Mouse (Mus musculus): ENCODE measurements around the gene Ak1. TPM values are rescaled to one million over a fixed set of nuclear protein-coding genes. Genes with fewer than 3 reads are reported as not detected.

Ak1 gene
- polyA plus RNA-seq, 1 experiment: 0.08 TPM

DNA sequence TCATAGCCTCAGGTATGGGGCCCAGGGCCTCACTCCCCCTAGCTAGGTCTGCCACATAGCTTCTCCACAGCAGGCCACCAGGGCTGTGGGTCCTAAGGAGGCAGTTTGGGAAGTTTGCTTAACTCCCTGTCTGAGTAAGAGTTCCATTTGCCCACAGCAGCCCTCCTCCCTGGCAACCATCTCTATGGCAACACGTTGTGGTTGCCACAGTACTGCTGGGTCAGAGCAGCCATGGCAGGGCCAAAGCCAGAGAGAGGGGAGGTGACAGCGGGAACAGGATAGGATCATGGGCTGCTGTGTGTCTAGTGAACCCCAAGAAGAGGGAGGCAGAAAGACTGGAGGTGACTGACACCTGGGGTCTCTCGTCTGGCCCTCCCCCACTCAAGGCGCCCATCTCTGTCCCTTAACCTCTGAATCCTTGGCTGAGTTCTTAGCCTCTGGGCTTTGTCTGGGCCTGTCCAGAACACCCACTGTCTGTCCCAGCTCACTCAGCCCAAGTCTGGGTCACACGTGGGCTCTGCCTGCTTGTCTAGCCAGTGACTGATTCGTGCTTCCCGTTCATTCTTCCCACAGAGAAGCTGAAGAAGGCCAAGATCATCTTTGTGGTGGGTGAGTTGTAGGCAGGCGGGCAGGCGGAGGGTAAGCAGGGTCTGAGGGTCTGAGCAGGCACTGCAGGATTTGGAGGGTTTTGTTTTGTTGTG lies 7.9 kb downstream of the Ak1 start:
- TF ChIP-seq GATA1 (IDR thresholded peaks at IDR 0.05; ENCODE audit: low read length): no peak
- TF ChIP-seq TAL1 (IDR thresholded peaks at IDR 0.05; ENCODE audit: low read length): no peak
- H3K4me1 ChIP-seq (ENCODE audit: control insufficient read depth): peaks cover 24% of the 10 kb centered on the region
- H3K4me3 ChIP-seq (replicated peaks): no peak overlapping the region

DNA sequence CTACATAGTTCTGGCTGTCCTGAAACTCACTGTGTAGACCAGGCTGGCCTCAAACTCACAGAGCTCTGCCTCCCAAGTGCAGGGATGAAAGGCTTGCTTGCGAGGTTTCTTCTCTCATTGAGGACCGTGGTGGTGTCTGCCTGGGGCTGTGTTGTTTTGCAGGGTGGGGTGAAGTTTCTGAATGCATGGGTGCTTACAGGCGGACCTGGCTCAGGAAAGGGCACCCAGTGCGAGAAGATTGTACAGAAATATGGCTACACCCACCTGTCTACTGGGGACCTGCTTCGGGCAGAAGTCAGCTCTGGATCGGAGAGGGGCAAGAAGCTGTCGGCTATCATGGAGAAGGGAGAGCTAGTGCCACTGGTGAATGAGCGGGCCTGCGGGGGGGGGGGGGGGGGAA lies 8.5 kb downstream of the Ak1 start:
- no peaks in the 10 kb centered on the region for H3K27me3 ChIP-seq (ENCODE audit: control insufficient read depth)
- H3K36me3 ChIP-seq (ENCODE audit: control insufficient read depth): no peaks in the 10 kb centered on the region
- H3K9me3 ChIP-seq (ENCODE audit: control insufficient read depth, low read length): no peaks in the 10 kb centered on the region
- peaks cover 17% of the 10 kb centered on the region for H3K4me1 ChIP-seq (ENCODE audit: control insufficient read depth)
- TF ChIP-seq GATA1 (IDR thresholded peaks at IDR 0.05; ENCODE audit: low read length) (no peak), TAL1 (IDR thresholded peaks at IDR 0.05; ENCODE audit: low read length) (no peak)
- no peak overlapping the region for H3K4me3 ChIP-seq (replicated peaks)

More for the DNA sequence above, 7.9 kb downstream of the Ak1 start:
- no peaks in the 10 kb centered on the region for H3K36me3 ChIP-seq (ENCODE audit: control insufficient read depth)
- no peaks in the 10 kb centered on the region for H3K27me3 ChIP-seq (ENCODE audit: control insufficient read depth)
- no peaks in the 10 kb centered on the region for H3K9me3 ChIP-seq (ENCODE audit: control insufficient read depth, low read length)

DNA sequence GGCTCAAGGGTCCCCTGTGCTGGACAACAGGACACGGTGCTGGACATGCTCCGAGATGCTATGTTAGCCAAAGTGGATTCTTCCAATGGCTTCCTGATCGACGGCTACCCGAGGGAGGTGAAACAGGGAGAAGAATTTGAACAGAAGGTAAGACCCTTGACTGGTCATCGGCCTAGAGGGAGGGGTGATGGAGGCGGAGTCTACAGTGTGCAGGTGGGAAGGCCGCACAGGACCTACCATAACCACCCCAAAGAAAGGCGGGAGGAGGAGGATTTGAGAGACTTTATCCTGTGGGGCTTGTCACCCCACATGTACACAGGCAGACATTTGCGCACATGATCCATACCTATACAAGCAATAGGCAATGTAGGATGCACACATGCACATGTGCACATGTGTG lies 9.5 kb downstream of the Ak1 start:
- no peaks in the 10 kb centered on the region for H3K9me3 ChIP-seq (ENCODE audit: control insufficient read depth, low read length)
- H3K27me3 ChIP-seq (ENCODE audit: control insufficient read depth): no peaks in the 10 kb centered on the region
- H3K4me1 ChIP-seq (ENCODE audit: control insufficient read depth): peaks cover 8% of the 10 kb centered on the region; the same call in 1 of the 2 replicates
- no peaks in the 10 kb centered on the region for H3K36me3 ChIP-seq (ENCODE audit: control insufficient read depth)
- TF ChIP-seq GATA1 (IDR thresholded peaks at IDR 0.05; ENCODE audit: low read length) (no peak), TAL1 (IDR thresholded peaks at IDR 0.05; ENCODE audit: low read length) (no peak)
- no peak overlapping the region for H3K4me3 ChIP-seq (replicated peaks)

DNA sequence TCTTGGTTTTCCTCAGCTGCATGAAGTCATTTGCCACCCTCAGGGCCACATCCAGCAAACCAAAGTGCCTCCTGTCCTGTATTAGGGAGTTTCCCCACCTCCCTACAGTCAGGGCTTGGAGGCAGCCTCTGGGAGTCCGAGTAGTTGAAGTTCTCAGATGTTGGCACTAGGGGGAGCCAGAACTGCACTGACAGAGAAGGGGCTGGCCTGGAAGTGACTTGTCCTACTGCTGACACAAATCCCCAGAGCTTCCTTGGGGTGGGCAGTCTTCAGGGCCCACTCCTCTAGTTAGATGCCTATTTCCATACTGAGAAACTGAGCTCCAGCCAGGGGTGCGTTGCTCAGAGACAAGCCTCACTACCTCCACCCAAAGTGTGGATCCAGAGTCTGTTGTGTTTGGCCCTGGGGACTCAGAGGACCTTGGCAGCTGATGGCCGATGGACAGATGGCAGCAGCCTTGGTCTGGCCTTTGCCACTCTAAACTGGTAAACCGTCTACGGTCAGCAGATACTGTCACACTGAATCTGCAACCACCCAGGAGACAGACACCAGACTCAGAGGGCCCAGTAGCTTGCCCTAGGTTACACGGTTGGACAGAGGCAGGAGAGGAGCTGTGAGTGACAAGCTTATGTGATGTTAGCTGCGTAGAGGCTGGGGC lies 10.3 kb downstream of the Ak1 start:
- Histone ChIP-seq H3K4me1 (ENCODE audit: control insufficient read depth) (peaks cover 6% of the 10 kb centered on the region; the same call in 1 of the 2 replicates), H3K27me3 (ENCODE audit: control insufficient read depth) (no peaks in the 10 kb centered on the region), H3K4me3 (replicated peaks) (no peak overlapping the region), H3K36me3 (ENCODE audit: control insufficient read depth) (no peaks in the 10 kb centered on the region), H3K9me3 (ENCODE audit: control insufficient read depth, low read length) (no peaks in the 10 kb centered on the region)
- TF ChIP-seq GATA1 (IDR thresholded peaks at IDR 0.05; ENCODE audit: low read length): no peak
- no peak for TF ChIP-seq TAL1 (IDR thresholded peaks at IDR 0.05; ENCODE audit: low read length)

DNA sequence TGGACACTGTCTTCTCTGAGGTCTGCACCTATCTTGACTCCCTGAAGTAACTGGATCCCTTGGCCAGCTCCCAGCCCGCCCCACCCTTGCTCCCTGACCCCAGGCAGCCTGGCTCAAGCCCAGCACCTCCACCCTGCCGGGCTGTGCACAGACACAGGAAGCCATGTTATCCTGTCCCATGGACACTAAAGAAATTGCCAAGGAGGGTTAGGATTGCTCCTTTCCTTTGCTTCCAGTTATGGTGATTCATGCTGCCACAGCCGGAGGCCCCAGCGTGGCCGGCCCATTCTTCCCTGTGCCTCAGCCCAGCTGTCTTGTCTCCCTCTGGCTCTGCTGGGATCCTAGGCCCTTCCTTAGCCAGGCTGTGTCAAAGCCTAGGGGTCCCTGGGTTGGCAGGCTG lies 12.1 kb downstream of the Ak1 start:
- H3K27me3 ChIP-seq (ENCODE audit: control insufficient read depth): no peaks in the 10 kb centered on the region
- no peaks in the 10 kb centered on the region for H3K9me3 ChIP-seq (ENCODE audit: control insufficient read depth, low read length)
- H3K4me3 ChIP-seq (replicated peaks): no peak overlapping the region
- no peak for TF ChIP-seq TAL1 (IDR thresholded peaks at IDR 0.05; ENCODE audit: low read length)
- H3K4me1 ChIP-seq (ENCODE audit: control insufficient read depth): peaks cover 6% of the 10 kb centered on the region
- no peaks in the 10 kb centered on the region for H3K36me3 ChIP-seq (ENCODE audit: control insufficient read depth)

DNA sequence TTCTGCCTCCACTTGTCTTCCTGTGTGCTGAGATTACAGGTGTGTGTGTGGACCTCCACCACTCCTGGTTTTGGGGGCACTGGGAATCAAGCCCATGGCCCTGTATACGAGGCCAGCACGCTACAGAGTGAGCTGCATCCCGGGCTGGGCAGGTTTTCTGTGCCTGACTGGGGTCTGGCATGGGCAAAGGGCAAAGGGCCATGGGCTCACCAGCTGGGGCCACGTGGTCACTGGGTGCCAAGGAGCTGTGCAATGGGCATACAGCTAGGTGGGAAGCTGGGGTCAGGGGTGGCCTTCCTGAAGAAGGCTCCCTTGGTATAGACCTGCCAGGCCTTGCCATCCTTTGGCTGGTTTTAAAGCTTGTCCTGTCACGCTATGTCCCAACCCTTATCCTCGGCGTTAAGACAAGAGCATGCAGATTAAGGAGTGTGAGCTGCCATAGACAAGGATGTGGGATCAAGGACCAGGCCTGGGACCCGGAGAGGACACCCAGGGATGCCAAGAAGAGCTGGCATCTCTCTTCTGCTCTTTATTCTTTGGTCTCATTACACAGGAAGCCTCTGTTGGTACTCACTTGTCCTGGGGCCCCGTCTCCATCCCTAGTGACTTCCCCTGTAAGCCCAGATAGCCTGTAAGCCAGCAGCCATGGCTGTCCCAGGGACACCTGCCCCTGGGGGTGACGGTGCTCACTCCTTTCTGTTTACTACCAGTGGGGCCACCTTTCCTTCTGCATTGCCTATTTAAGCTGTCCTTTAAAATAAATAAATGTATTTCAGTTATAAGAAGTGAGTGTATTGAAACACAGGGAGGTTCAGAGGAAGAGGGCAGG lies 12.9 kb downstream of the Ak1 start:
- no peaks in the 10 kb centered on the region for H3K36me3 ChIP-seq (ENCODE audit: control insufficient read depth)
- no peaks in the 10 kb centered on the region for H3K27me3 ChIP-seq (ENCODE audit: control insufficient read depth)
- H3K9me3 ChIP-seq (ENCODE audit: control insufficient read depth, low read length): no peaks in the 10 kb centered on the region
- no peak overlapping the region for H3K4me3 ChIP-seq (replicated peaks)
- TF ChIP-seq GATA1 (IDR thresholded peaks at IDR 0.05; ENCODE audit: low read length): no peak
- no peak for TF ChIP-seq TAL1 (IDR thresholded peaks at IDR 0.05; ENCODE audit: low read length)
- peaks cover 5% of the 10 kb centered on the region for H3K4me1 ChIP-seq (ENCODE audit: control insufficient read depth)

DNA sequence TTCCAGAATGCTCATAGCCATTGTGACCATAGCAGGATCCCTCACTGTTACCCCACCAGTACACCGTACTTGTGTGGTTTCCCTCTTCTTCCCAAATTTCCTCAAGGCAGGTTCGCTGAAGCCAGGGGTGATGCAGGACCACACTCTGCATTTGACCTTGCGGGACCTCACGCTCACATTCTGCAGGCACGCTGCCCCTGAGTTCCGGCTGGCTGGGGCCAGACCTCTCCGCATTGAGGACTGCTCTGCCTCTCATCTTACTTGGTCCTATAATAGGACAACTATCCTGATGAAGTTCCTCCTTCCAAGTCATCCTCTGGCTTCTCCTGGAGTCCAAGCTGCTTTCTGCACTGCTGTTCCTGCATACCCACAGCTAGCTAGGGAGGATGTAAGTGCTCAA lies 15.1 kb downstream of the Ak1 start:
- Histone ChIP-seq H3K27me3 (ENCODE audit: control insufficient read depth) (no peaks in the 10 kb centered on the region), H3K4me3 (replicated peaks) (no peak overlapping the region), H3K9me3 (ENCODE audit: control insufficient read depth, low read length) (no peaks in the 10 kb centered on the region), H3K36me3 (ENCODE audit: control insufficient read depth) (no peaks in the 10 kb centered on the region), H3K4me1 (ENCODE audit: control insufficient read depth) (peaks cover 10% of the 10 kb centered on the region)
- TF ChIP-seq TAL1 (IDR thresholded peaks at IDR 0.05; ENCODE audit: low read length): no peak

DNA sequence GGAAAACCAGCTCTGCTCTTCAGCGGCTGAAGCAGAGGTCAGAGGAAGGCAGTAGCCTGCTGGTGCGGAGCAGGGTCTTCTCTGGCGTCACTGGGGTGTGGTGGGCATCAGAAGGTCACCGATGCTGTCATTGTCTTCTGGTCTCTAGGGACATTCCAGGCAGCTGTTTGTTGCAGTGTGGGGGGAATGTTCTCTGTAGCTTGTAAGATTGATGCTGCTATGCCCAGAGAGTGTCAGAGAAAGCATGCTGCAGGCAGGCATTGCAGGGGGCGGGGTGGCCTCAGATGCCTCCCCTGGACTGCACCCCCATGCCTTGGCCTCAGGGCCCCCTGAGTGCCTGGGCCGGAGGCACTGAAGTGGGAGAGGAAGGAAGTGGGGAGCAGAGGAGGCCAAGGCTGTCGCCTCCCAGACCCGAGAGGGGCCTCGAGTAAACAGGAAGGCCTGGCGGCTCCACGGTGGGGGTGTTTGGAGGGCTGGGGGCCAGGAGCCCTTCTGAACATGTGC lies 16.3 kb downstream of the Ak1 start:
- TF ChIP-seq GATA1 (IDR thresholded peaks at IDR 0.05; ENCODE audit: low read length) (no peak), TAL1 (IDR thresholded peaks at IDR 0.05; ENCODE audit: low read length) (no peak)
- Histone ChIP-seq H3K4me3 (replicated peaks) (no peak overlapping the region), H3K4me1 (ENCODE audit: control insufficient read depth) (peaks cover 10% of the 10 kb centered on the region), H3K9me3 (ENCODE audit: control insufficient read depth, low read length) (no peaks in the 10 kb centered on the region), H3K36me3 (ENCODE audit: control insufficient read depth) (no peaks in the 10 kb centered on the region), H3K27me3 (ENCODE audit: control insufficient read depth) (no peaks in the 10 kb centered on the region)

DNA sequence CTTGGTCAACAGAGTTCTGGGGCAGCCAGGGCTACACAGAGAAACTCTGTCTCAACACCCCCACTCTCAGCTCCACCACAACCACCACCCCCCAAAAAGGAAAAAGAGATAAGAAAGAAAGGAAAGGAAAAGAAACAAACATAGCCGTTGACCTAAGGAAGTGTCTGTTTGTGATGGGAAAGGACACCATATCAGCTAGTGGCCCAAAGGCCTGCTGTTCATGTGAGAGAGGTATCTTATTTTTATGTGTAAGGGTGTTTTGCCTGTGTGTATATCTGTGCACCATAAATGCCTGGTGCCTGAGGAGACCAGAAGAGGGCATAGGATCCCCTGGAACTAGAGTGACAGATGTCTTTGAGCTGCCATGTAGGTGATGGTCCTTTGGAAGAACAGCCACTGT lies 18.1 kb downstream of the Ak1 start:
- H3K4me1 ChIP-seq (ENCODE audit: control insufficient read depth): peaks cover 18% of the 10 kb centered on the region

More for the DNA sequence above, 18.1 kb downstream of the Ak1 start:
- Histone ChIP-seq H3K4me3 (replicated peaks) (no peak overlapping the region), H3K9me3 (ENCODE audit: control insufficient read depth, low read length) (no peaks in the 10 kb centered on the region), H3K27me3 (ENCODE audit: control insufficient read depth) (no peaks in the 10 kb centered on the region), H3K36me3 (ENCODE audit: control insufficient read depth) (no peaks in the 10 kb centered on the region)
- TF ChIP-seq TAL1 (IDR thresholded peaks at IDR 0.05; ENCODE audit: low read length): no peak
- no peak for TF ChIP-seq GATA1 (IDR thresholded peaks at IDR 0.05; ENCODE audit: low read length)
